Mouse (Mus musculus) G1E (cell line): Measurements from ENCODE around the gene Sugct. TPM values are rescaled to one million over a fixed set of nuclear protein-coding genes. Genes with fewer than 3 reads are reported as not detected.

ENCODE experiments used
- ATAC-seq: 2 replicates; pipeline ENCODE4 v1.8.0; 2016; ENCODE audit warnings: mild to moderate bottlenecking; ENCODE audit not compliant: insufficient number of reproducible peaks, poor library complexity, low FRiP score, severe bottlenecking; ENCODE audit errors: extremely low read depth
- DNase-seq: peaks from one replicate; pipeline ENCODE4 v3.0.0; 2012; ENCODE audit warnings: low spot score
- H3K27me3 ChIP-seq: 2 replicates; pipeline ENCODE4 v1.6.1; 2012; ENCODE audit warnings: mild to moderate bottlenecking, low read length, inconsistent platforms; ENCODE audit not compliant: insufficient read depth
- H3K36me3 ChIP-seq: replicated peaks from 2 replicates; pipeline ENCODE3; 2012; ENCODE audit warnings: mild to moderate bottlenecking, inconsistent platforms
- H3K4me1 ChIP-seq: 2 replicates; pipeline ENCODE4 v1.6.1; 2012; ENCODE audit warnings: low read depth, low read length, inconsistent platforms, mixed read lengths; ENCODE audit not compliant: insufficient read depth
- H3K4me3 ChIP-seq: 2 replicates; pipeline ENCODE4 v1.5.1; 2012; ENCODE audit warnings: low read depth, mild to moderate bottlenecking, inconsistent platforms, low read length, moderate library complexity, mixed read lengths
- H3K9me3 ChIP-seq: replicated peaks from 2 replicates; pipeline ENCODE4 v1.6.1; 2012; ENCODE audit warnings: inconsistent platforms
- CTCF ChIP-seq: IDR thresholded peaks from 2 replicates; pipeline ENCODE4 v1.5.1; 2012; ENCODE audit warnings: low read depth, low read length, inconsistent platforms, mixed read lengths
- GATA1 ChIP-seq: IDR thresholded peaks from 2 replicates; pipeline ENCODE4 v1.6.1; 2012; ENCODE audit warnings: borderline replicate concordance, low read length, inconsistent platforms, mixed read lengths
- GATA2 ChIP-seq: IDR thresholded peaks from 2 replicates; pipeline ENCODE4 v1.6.1; 2012; ENCODE audit warnings: low read depth, low read length, inconsistent platforms, borderline replicate concordance
- POLR2AphosphoS5 ChIP-seq: IDR thresholded peaks from 2 replicates; pipeline ENCODE4 v1.6.1; 2012; ENCODE audit warnings: low read depth, low read length, inconsistent platforms; ENCODE audit not compliant: insufficient replicate concordance
- TAL1 ChIP-seq: conservative IDR thresholded peaks from 2 replicates; pipeline ENCODE4 v1.6.1; 2012; ENCODE audit warnings: low read depth, low read length, inconsistent platforms, mixed read lengths
- polyA plus RNA-seq: library from polyadenylated mRNA; stranded (reverse); fragments of >175 nt; gene quantifications from 2 replicates; pipeline ENCODE4 v1.2.3, GENCODE M21; 2012
- total RNA-seq, 2 experiments: library from RNA; stranded (forward) in 1 of 2; stranded (reverse) in 1 of 2; fragments of 200-1000 nt in 1 of 2; fragments of >200 nt in 1 of 2; fragmentation: Nextera tagmentation in 1 of 2; gene quantifications; 2 replicates each; pipeline ENCODE4 v1.2.3; 2014 to 2017

The Sugct gene
- total and polyA plus RNA-seq, 3 experiments, result 1.1 to 4.8 (median 1.8) TPM

DNA sequence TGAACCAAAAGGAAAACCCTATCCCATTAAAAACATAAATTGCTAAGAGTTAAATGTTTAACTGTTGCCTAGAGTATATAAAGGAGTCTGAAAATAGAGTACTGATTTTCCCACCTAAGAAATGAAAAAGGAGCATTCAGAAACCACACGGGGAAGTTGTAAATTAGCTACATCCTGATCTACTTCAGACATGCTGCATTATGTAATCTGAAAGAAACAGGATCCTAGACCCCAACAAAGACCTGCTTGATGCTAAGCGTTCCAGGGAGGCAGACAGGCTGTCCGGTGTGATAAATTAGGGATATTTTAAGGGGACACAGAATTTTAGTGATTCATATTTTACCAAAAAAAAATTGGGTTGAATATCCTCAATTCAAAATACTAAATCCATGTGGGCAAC is 579.3 kb downstream of the Sugct start:
- TF ChIP-seq CTCF (no peak), GATA1 (no peak), TAL1 (no peak), POLR2AphosphoS5 (no peak), GATA2 (no peak)
- Histone ChIP-seq H3K36me3 (no peaks in the 10 kb centered on the region), H3K9me3 (no peaks in the 10 kb centered on the region), H3K4me3 (no peak overlapping the region), H3K4me1 (no peaks in the 10 kb centered on the region), H3K27me3 (no peaks in the 10 kb centered on the region)
- no peak for DNase-seq
- no peak for ATAC-seq

DNA sequence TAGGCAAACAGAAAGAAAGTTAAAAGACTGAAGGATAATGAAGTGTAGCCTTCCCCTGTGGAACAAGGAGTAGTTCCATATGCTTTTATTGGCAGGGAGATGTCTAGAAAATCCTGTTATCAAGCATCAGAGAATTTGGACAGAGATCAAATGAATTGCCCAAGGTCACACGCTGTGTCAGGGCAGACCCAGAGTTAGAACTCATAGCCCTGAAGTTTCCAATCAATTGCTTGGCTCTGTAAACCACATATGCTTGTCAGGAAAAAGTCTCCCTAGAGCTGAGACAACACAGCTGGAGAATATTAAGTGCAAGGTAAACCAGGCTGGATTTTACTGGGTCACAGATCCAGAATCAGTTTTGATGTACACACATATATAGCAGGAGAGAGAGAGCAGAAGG is 593.0 kb downstream of the Sugct start:
- Histone ChIP-seq H3K27me3 (no peaks in the 10 kb centered on the region), H3K4me3 (no peak overlapping the region), H3K36me3 (no peaks in the 10 kb centered on the region), H3K9me3 (no peaks in the 10 kb centered on the region), H3K4me1 (no peaks in the 10 kb centered on the region)
- ATAC-seq (no peak), DNase-seq (no peak)
- TF ChIP-seq GATA1 (no peak), CTCF (no peak), TAL1 (no peak), POLR2AphosphoS5 (no peak), GATA2 (no peak)

DNA sequence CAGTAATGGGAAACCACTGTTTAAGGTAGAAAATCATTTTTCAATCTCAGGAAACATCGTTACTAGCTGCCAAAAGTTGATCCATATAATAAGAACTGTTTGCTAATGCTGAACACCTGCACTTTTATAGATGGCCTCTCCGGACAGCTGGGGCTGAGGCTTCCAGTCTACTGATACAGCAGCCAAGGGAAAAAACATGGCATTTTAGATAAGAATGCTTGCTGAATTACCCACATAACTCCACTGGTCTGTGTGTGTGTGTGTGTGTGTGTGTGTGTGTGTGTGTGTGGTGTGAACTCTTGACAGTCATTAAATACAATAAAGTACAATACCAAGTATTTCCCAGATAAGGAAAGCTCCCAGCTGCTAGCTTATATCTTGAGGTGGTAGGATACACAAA is 608.8 kb downstream of the Sugct start:
- ATAC-seq (no peak), DNase-seq (no peak)
- Histone ChIP-seq H3K4me1 (no peaks in the 10 kb centered on the region), H3K4me3 (no peak overlapping the region), H3K36me3 (no peaks in the 10 kb centered on the region), H3K9me3 (no peaks in the 10 kb centered on the region), H3K27me3 (peaks cover 8% of the 10 kb centered on the region; the same call in 1 of the 2 replicates)
- TF ChIP-seq CTCF, result no peak
- no peak for TF ChIP-seq GATA1
- TF ChIP-seq POLR2AphosphoS5, result no peak
- no peak for TF ChIP-seq TAL1
- no peak for TF ChIP-seq GATA2

DNA sequence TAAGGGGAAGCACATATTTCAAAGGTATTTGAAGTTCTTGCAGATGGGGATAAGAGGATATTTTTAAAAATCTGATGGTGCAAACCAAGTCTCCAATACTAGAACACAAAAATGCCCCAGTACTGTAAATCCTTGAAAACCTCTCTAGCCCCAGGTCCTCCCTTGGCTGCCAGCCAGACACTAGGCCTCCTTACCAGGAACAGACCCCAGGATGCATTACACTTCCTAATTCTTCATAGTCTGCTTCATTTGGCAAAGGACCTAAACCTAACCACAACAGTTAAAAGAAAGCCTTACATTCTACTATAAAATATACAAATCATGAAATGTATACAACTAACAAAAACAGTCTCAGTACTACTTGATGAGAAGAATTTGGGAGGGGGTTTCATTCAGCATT is 609.2 kb downstream of the Sugct start:
- DNase-seq (no peak), ATAC-seq (no peak)
- no peaks in the 10 kb centered on the region for H3K36me3 ChIP-seq
- H3K4me3 ChIP-seq, result no peak overlapping the region
- no peaks in the 10 kb centered on the region for H3K4me1 ChIP-seq
- peaks cover 11% of the 10 kb centered on the region; the same call in 1 of the 2 replicates for H3K27me3 ChIP-seq
- H3K9me3 ChIP-seq, result no peaks in the 10 kb centered on the region
- TF ChIP-seq GATA2 (no peak), GATA1 (no peak), CTCF (no peak), POLR2AphosphoS5 (no peak), TAL1 (no peak)

DNA sequence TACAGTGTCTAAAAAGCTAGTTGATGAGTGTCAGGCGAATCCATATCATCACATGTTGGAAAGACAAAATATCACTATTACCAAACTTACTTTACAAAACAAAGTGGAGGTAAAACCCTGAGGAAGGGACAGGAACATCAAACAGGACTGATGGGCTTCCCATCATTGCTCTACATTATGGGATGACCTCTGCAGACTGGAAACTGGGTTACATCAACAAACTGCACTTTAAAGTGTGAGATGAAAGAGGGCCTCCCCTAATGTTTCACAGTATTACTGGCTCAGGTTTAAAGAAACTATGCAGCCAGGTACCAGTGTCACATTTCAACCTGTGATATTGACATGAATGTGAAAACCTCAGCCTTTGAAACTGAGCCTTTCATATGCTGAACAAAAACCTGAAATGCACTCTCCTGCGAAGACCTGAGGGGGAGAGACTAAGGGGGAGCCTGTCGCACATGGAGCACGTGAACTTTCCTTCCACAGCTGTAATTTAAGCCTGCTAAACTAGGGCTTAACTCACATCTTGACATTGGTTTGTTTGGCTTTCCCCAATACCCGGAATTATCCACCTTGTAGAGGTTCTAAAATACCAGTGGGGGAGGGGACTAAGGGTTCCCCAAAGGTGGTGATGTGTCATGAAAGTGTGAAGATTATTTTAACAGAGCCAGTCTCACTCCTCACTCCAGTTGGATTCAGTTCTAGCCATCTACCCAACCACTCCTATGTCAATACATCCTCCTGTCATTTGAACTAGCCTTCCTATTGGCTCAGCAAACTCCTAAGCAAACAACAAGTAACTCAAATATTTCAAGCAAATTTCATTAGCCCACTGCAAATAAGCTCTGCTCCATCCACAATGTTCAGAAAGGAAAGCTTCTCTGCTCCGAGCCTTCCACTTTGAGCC is 610.2 kb downstream of the Sugct start:
- Histone ChIP-seq H3K27me3 (peaks cover 11% of the 10 kb centered on the region; the same call in 1 of the 2 replicates), H3K4me3 (no peak overlapping the region), H3K4me1 (no peaks in the 10 kb centered on the region), H3K36me3 (no peaks in the 10 kb centered on the region), H3K9me3 (no peaks in the 10 kb centered on the region)
- DNase-seq (no peak), ATAC-seq (no peak)
- no peak for TF ChIP-seq TAL1
- TF ChIP-seq CTCF, result no peak
- no peak for TF ChIP-seq GATA1
- TF ChIP-seq POLR2AphosphoS5, result no peak
- no peak for TF ChIP-seq GATA2

DNA sequence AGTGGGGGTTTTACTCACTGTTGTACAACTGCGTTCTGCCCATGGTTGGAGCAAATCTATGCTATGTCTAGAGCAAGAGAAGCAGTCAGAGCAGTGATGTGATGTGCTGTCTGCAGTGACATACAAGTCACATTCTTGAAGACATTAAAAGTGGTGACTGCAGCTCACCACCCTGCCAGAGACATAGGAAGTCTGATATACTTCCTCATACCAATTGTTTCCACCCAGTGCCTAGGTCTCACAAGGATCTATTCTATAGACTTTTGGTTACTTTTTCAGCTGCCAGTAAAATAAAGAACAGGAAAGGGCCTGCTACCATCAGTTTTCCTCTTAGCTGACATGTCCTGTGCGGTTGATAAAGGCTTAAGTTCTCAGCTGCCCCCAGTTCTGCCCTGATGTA is 613.7 kb downstream of the Sugct start:
- Histone ChIP-seq H3K36me3 (no peaks in the 10 kb centered on the region), H3K9me3 (no peaks in the 10 kb centered on the region), H3K4me1 (no peaks in the 10 kb centered on the region), H3K4me3 (no peak overlapping the region), H3K27me3 (peaks cover 11% of the 10 kb centered on the region; the same call in 1 of the 2 replicates)
- no peak for DNase-seq
- no peak for ATAC-seq
- no peak for TF ChIP-seq CTCF
- no peak for TF ChIP-seq TAL1
- TF ChIP-seq POLR2AphosphoS5, result no peak
- no peak for TF ChIP-seq GATA1
- no peak for TF ChIP-seq GATA2
